Mouse (Mus musculus) MEL (cell line): ENCODE data around the gene Slc26a10.

ENCODE experiments used
- CHD2 ChIP-seq: IDR thresholded peaks from 2 replicates; pipeline ENCODE4 v1.6.1; 2011; ENCODE audit warnings: low read length, improper control_type of control experiment
- CTCF ChIP-seq, 3 experiments: IDR thresholded peaks in 2 of 3; conservative IDR thresholded peaks in 1 of 3; 2 replicates each; pipeline ENCODE4 v1.5.1; 2011 to 2012; ENCODE audit warnings: low read length in 3 of 3, low read depth in 2 of 3, mild to moderate bottlenecking in 2 of 3, improper control_type of control experiment in 1 of 3, inconsistent platforms in 1 of 3, mixed read lengths in 1 of 3, moderate library complexity in 1 of 3; ENCODE audit not compliant: control insufficient read depth in 1 of 3, insufficient read depth in 1 of 3, poor library complexity in 1 of 3, severe bottlenecking in 1 of 3
- EP300 ChIP-seq, 2 experiments: IDR thresholded peaks; 2 replicates each; pipeline ENCODE4 v1.6.1; 2011; ENCODE audit warnings: improper control_type of control experiment in 2 of 2, low read length in 2 of 2, low read depth in 1 of 2, mild to moderate bottlenecking in 1 of 2
- GATA1 ChIP-seq: IDR thresholded peaks from 2 replicates; pipeline ENCODE4 v1.6.1; 2011; ENCODE audit warnings: low read depth, low read length, improper control_type of control experiment
- HCFC1 ChIP-seq: IDR thresholded peaks from 2 replicates; pipeline ENCODE4 v1.6.1; 2012; ENCODE audit warnings: low read depth, mild to moderate bottlenecking, inconsistent platforms, low read length, improper control_type of control experiment, moderate library complexity
- MAX ChIP-seq: IDR thresholded peaks from 2 replicates; pipeline ENCODE4 v1.6.1; 2011; ENCODE audit warnings: low read length, improper control_type of control experiment
- MYB ChIP-seq: IDR thresholded peaks from 2 replicates; pipeline ENCODE4 v1.6.1; 2011; ENCODE audit warnings: mild to moderate bottlenecking, low read depth, low read length, improper control_type of control experiment
- NELFE ChIP-seq: IDR thresholded peaks from 2 replicates; pipeline ENCODE4 v1.6.1; 2011; ENCODE audit warnings: low read depth, low read length, improper control_type of control experiment
- NRF1 ChIP-seq: IDR thresholded peaks from 2 replicates; pipeline ENCODE4 v1.6.1; 2014; ENCODE audit warnings: low read depth, mild to moderate bottlenecking, inconsistent platforms, low read length, improper control_type of control experiment, moderate library complexity; ENCODE audit not compliant: poor library complexity, insufficient read depth, severe bottlenecking
- POLR2A ChIP-seq, 2 experiments: IDR thresholded peaks; 2 replicates each; pipeline ENCODE4 v1.6.1; 2011 to 2012; ENCODE audit warnings: low read length in 2 of 2, mild to moderate bottlenecking in 2 of 2, control low read depth in 1 of 2, improper control_type of control experiment in 1 of 2, low read depth in 1 of 2, moderate library complexity in 1 of 2; ENCODE audit not compliant: control insufficient read depth in 1 of 2, insufficient read depth in 1 of 2, poor library complexity in 1 of 2
- TAL1 ChIP-seq: IDR thresholded peaks from 2 replicates; pipeline ENCODE4 v1.6.1; 2012; ENCODE audit warnings: mild to moderate bottlenecking, inconsistent platforms, low read length, moderate library complexity, mixed read lengths
- ZKSCAN1 ChIP-seq: IDR thresholded peaks from 2 replicates; pipeline ENCODE4 v1.6.1; 2012; ENCODE audit warnings: low read depth, mild to moderate bottlenecking, inconsistent platforms, low read length, improper control_type of control experiment, moderate library complexity
- ZNF384 ChIP-seq: IDR thresholded peaks from 2 replicates; pipeline ENCODE4 v1.6.1; 2012; ENCODE audit warnings: low read depth, mild to moderate bottlenecking, inconsistent platforms, low read length, improper control_type of control experiment

DNA sequence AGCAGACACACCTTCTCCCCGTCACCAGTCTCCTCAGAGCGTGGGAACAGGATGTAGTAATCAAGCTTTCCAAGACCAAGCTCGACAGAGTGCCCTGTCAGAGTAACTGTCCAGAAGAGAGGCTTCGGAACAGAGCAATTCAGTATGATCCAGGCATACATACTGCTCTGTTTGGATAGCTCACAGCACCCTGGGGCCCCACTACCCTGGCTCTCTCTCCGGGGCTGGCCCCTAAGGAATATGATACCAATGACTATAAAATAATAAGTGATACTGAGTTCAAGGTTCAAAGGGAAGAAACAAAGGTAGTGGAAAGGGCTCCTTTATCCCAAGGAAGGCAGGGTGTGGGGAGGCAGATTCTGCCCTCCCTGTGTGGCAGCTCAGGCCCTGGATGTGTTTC, 48.0 kb downstream of the Slc26a10 start:
- TF ChIP-seq GATA1 (no peak), MYB (no peak), CTCF (IDR thresholded peaks at IDR 0.05 in 2 of 3, conservative IDR thresholded peaks at IDR 0.05 in 1 of 3; ENCODE audit: control insufficient read depth in 1 of 3, insufficient read depth in 1 of 3, low read depth in 2 of 3, low read length in 3 of 3, poor library complexity in 1 of 3, severe bottlenecking in 1 of 3) (no peak), CHD2 (no peak), POLR2A (IDR thresholded peaks at IDR 0.05; ENCODE audit: control insufficient read depth in 1 of 2, insufficient read depth in 1 of 2, low read depth in 1 of 2, low read length in 2 of 2, poor library complexity in 1 of 2) (no peak), NRF1 (no peak), HCFC1 (no peak), MAX (no peak), ZNF384 (no peak), TAL1 (no peak), NELFE (no peak), EP300 (IDR thresholded peaks at IDR 0.05; ENCODE audit: low read depth in 1 of 2, low read length in 2 of 2) (no peak), ZKSCAN1 (no peak)
